Mouse (Mus musculus) liver, adult 2 months (tissue): ENCODE data around the gene Dpy30.

ENCODE experiments used
- CTCF ChIP-seq: fragments of 200-500 bp; IDR thresholded peaks from 2 replicates; pipeline ENCODE4 v1.5.1; 2011; ENCODE audit warnings: low read depth, low read length, control low read depth
- POLR2A ChIP-seq: fragments of 200-500 bp; IDR thresholded peaks from 2 replicates; pipeline ENCODE4 v1.6.1; 2011; ENCODE audit warnings: low read length, control low read depth; ENCODE audit not compliant: insufficient read depth; ENCODE audit errors: extremely low read depth

DNA sequence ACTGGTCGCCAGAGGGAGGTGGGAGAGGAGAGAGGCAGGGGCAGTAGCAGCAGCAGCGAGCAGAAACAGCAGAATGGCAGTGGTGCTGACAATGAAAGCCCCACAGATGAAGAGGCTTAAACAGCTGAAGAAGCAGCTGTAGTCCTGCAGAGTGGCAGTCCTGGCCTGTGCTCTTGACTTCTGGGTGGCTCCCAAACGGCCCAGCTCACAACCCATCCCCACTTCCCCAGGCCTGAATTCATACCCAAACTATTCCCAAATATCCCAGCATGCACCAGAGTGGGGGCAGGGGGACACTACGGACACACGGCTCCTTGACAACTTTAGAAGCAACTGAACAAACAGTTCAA is 58.6 kb downstream of the Dpy30 start:
- TF ChIP-seq CTCF (no peak), POLR2A (no peak)
